Mouse (Mus musculus): ENCODE measurements around the gene Ndufa3. TPM values are rescaled to one million over a fixed set of nuclear protein-coding genes. Genes with fewer than 3 reads are reported as not detected.
"Not testable (repeated sequence)": the region's sequence is repeated elsewhere in the genome, so short reads cannot be mapped to it uniquely, and the experiment has no call there.

Gene Ndufa3
- polyA plus RNA-seq, 1 experiment from 2014 or later: 483 TPM

- Histone ChIP-seq H3K4me3 (replicated peaks) (no peak overlapping the region), H3K9ac (no peak overlapping the region), H3K4me1 (no peaks in the 10 kb centered on the region; the same call in 1 of the 2 replicates), H3K36me3 (no peaks in the 10 kb centered on the region), H3K27ac (replicated peaks) (no peak overlapping the region), H3K27me3 (no peaks in the 10 kb centered on the region), H3K9me3 (replicated peaks) (no peaks in the 10 kb centered on the region), H3K4me2 (replicated peaks) (no peak overlapping the region)
- no peak for ATAC-seq (ENCODE audit: insufficient number of reproducible peaks, low FRiP score, low TSS enrichment, low read depth)
- WGBS: 45% methylated on average over 1 of the region's 1 CpGs
Measured at GRCm38 (mm10) chr7:3587292-3587691, 29.9 kb upstream of the Ndufa3 start.

GRCm38 (mm10) chr7:3590550-3590949 is 26.6 kb upstream of the Ndufa3 start:
- WGBS: 78% methylated on average over 3 of the region's 3 CpGs
- Histone ChIP-seq H3K4me2 (replicated peaks) (no peak overlapping the region), H3K9ac (no peak overlapping the region), H3K27ac (replicated peaks) (no peak overlapping the region), H3K9me3 (replicated peaks) (no peaks in the 10 kb centered on the region), H3K27me3 (no peaks in the 10 kb centered on the region), H3K4me1 (no peaks in the 10 kb centered on the region; the same call in 1 of the 2 replicates), H3K36me3 (no peaks in the 10 kb centered on the region), H3K4me3 (replicated peaks) (no peak overlapping the region)
- ATAC-seq (ENCODE audit: insufficient number of reproducible peaks, low FRiP score, low TSS enrichment, low read depth): no peak

- no peak for ATAC-seq (ENCODE audit: insufficient number of reproducible peaks, low FRiP score, low TSS enrichment, low read depth)
- Histone ChIP-seq H3K4me3 (replicated peaks) (no peak overlapping the region), H3K27ac (replicated peaks) (no peak overlapping the region), H3K27me3 (no peaks in the 10 kb centered on the region), H3K4me2 (replicated peaks) (no peak overlapping the region), H3K36me3 (no peaks in the 10 kb centered on the region), H3K9me3 (replicated peaks) (no peaks in the 10 kb centered on the region), H3K9ac (no peak overlapping the region), H3K4me1 (no peaks in the 10 kb centered on the region)
- WGBS: 81% methylated on average over 1 of the region's 1 CpGs
Measured at GRCm38 (mm10) chr7:3591534-3591933, 25.6 kb upstream of the Ndufa3 start.

- Histone ChIP-seq H3K4me3 (replicated peaks) (no peak overlapping the region), H3K4me1 (no peaks in the 10 kb centered on the region), H3K9ac (no peak overlapping the region), H3K27ac (replicated peaks) (no peak overlapping the region), H3K9me3 (replicated peaks) (no peaks in the 10 kb centered on the region), H3K36me3 (no peaks in the 10 kb centered on the region), H3K27me3 (no peaks in the 10 kb centered on the region), H3K4me2 (replicated peaks) (no peak overlapping the region)
- no peak for ATAC-seq (ENCODE audit: insufficient number of reproducible peaks, low FRiP score, low TSS enrichment, low read depth)
Measured at GRCm38 (mm10) chr7:3593855-3594254, 23.3 kb upstream of the Ndufa3 start.

GRCm38 (mm10) chr7:3594686-3595085 is 22.5 kb upstream of the Ndufa3 start:
- Histone ChIP-seq H3K4me2 (replicated peaks) (0 out of 2 replicates have a peak overlapping the region, but pooled peaks have one; percentile 2), H3K9ac (no peak overlapping the region), H3K4me3 (replicated peaks) (no peak overlapping the region; the same call in 1 of the 2 replicates), H3K9me3 (replicated peaks) (no peaks in the 10 kb centered on the region), H3K27ac (replicated peaks) (no peak overlapping the region), H3K27me3 (no peaks in the 10 kb centered on the region), H3K36me3 (no peaks in the 10 kb centered on the region), H3K4me1 (no peaks in the 10 kb centered on the region)
- WGBS: 16% methylated on average over 5 of the region's 5 CpGs
- ATAC-seq (ENCODE audit: insufficient number of reproducible peaks, low FRiP score, low TSS enrichment, low read depth): no peak

GRCm38 (mm10) chr7:3595146-3595545 is 22.0 kb upstream of the Ndufa3 start:
- Histone ChIP-seq H3K9ac (no peak overlapping the region), H3K27ac (replicated peaks) (no peak overlapping the region), H3K4me3 (replicated peaks) (no peak overlapping the region; the same call in 1 of the 2 replicates), H3K4me1 (no peaks in the 10 kb centered on the region), H3K9me3 (replicated peaks) (no peaks in the 10 kb centered on the region), H3K36me3 (no peaks in the 10 kb centered on the region), H3K27me3 (no peaks in the 10 kb centered on the region), H3K4me2 (replicated peaks) (0 out of 2 replicates have a peak overlapping the region, but pooled peaks have one; percentile 2)
- WGBS: 9% methylated on average over 9 of the region's 9 CpGs
- ATAC-seq (ENCODE audit: insufficient number of reproducible peaks, low FRiP score, low TSS enrichment, low read depth): no peak

GRCm38 (mm10) chr7:3597755-3598154 is 19.4 kb upstream of the Ndufa3 start:
- H3K4me2 ChIP-seq (replicated peaks); H3K9me3 ChIP-seq (replicated peaks); ATAC-seq (ENCODE audit: insufficient number of reproducible peaks, low FRiP score, low TSS enrichment, low read depth); H3K27ac ChIP-seq (replicated peaks); H3K4me1 ChIP-seq; H3K36me3 ChIP-seq; H3K4me3 ChIP-seq (replicated peaks); H3K27me3 ChIP-seq; H3K9ac ChIP-seq: not testable (repeated sequence)
- 46% methylated on average over 1 of the region's 1 CpGs for WGBS

- ATAC-seq (ENCODE audit: insufficient number of reproducible peaks, low FRiP score, low TSS enrichment, low read depth): no peak
- H3K27me3 ChIP-seq: no peaks in the 10 kb centered on the region
- 7% methylated on average over 4 of the region's 4 CpGs for WGBS
Measured at GRCm38 (mm10) chr7:3601119-3601518, 16.1 kb upstream of the Ndufa3 start.

GRCm38 (mm10) chr7:3606798-3607197 is 10.4 kb upstream of the Ndufa3 start:
- H3K4me1 ChIP-seq: no peaks in the 10 kb centered on the region
- no peak overlapping the region for H3K27ac ChIP-seq (replicated peaks)
- H3K9ac ChIP-seq: no peak overlapping the region
- no peaks in the 10 kb centered on the region for H3K9me3 ChIP-seq (replicated peaks)
- H3K4me2 ChIP-seq (replicated peaks): no peak overlapping the region
- no peaks in the 10 kb centered on the region for H3K36me3 ChIP-seq
- 19% methylated on average over 2 of the region's 2 CpGs for WGBS
- no peaks in the 10 kb centered on the region for H3K27me3 ChIP-seq
- no peak overlapping the region for H3K4me3 ChIP-seq (replicated peaks)
- ATAC-seq (ENCODE audit: insufficient number of reproducible peaks, low FRiP score, low TSS enrichment, low read depth): no peak

More at GRCm38 (mm10) chr7:3601119-3601518, 16.1 kb upstream of the Ndufa3 start:
- no peaks in the 10 kb centered on the region for H3K36me3 ChIP-seq
- H3K9ac ChIP-seq: no peak overlapping the region
- H3K27ac ChIP-seq (replicated peaks): no peak overlapping the region
- H3K4me1 ChIP-seq: no peaks in the 10 kb centered on the region
- no peaks in the 10 kb centered on the region for H3K9me3 ChIP-seq (replicated peaks)
- H3K4me2 ChIP-seq (replicated peaks): no peak overlapping the region
- H3K4me3 ChIP-seq (replicated peaks): no peak overlapping the region

- H3K4me3 ChIP-seq (replicated peaks): no peak overlapping the region
- H3K9ac ChIP-seq: no peak overlapping the region
- H3K9me3 ChIP-seq (replicated peaks): no peaks in the 10 kb centered on the region
- ATAC-seq (ENCODE audit: insufficient number of reproducible peaks, low FRiP score, low TSS enrichment, low read depth): no peak
- WGBS: 70% methylated on average over 6 of the region's 6 CpGs
- H3K27me3 ChIP-seq: no peaks in the 10 kb centered on the region
- H3K4me2 ChIP-seq (replicated peaks): no peak overlapping the region
- H3K4me1 ChIP-seq: no peaks in the 10 kb centered on the region
- H3K27ac ChIP-seq (replicated peaks): no peak overlapping the region
- H3K36me3 ChIP-seq: no peaks in the 10 kb centered on the region
Measured at GRCm38 (mm10) chr7:3607391-3607790, 9.8 kb upstream of the Ndufa3 start.

- Histone ChIP-seq H3K9me3 (replicated peaks) (no peaks in the 10 kb centered on the region), H3K4me3 (replicated peaks) (no peak overlapping the region), H3K27ac (replicated peaks) (no peak overlapping the region), H3K36me3 (no peaks in the 10 kb centered on the region), H3K9ac (no peak overlapping the region), H3K4me2 (replicated peaks) (no peak overlapping the region), H3K27me3 (no peaks in the 10 kb centered on the region), H3K4me1 (no peaks in the 10 kb centered on the region)
- no peak for ATAC-seq (ENCODE audit: insufficient number of reproducible peaks, low FRiP score, low TSS enrichment, low read depth)
- WGBS: 87% methylated on average over 3 of the region's 3 CpGs
Measured at GRCm38 (mm10) chr7:3608668-3609067, 8.5 kb upstream of the Ndufa3 start.

GRCm38 (mm10) chr7:3609082-3609481 is 8.1 kb upstream of the Ndufa3 start:
- H3K4me3 ChIP-seq (replicated peaks): no peak overlapping the region
- H3K27ac ChIP-seq (replicated peaks): no peak overlapping the region
- no peaks in the 10 kb centered on the region for H3K36me3 ChIP-seq
- 63% methylated on average over 3 of the region's 3 CpGs for WGBS
- H3K4me1 ChIP-seq: no peaks in the 10 kb centered on the region
- H3K9ac ChIP-seq: no peak overlapping the region
- H3K4me2 ChIP-seq (replicated peaks): no peak overlapping the region
- no peaks in the 10 kb centered on the region for H3K27me3 ChIP-seq
- no peaks in the 10 kb centered on the region for H3K9me3 ChIP-seq (replicated peaks)
- ATAC-seq (ENCODE audit: insufficient number of reproducible peaks, low FRiP score, low TSS enrichment, low read depth): no peak
